Mouse (Mus musculus) MEL (cell line): ENCODE measurements at regions not wholly inside any gene's neighbourhood (a gene's known extent, or its start where the extent isn't known, plus 50 kb on each side); places are given as distances from the start of the nearest gene placed in this dataset.

Experiments used
- DNase-seq: peaks from one replicate; pipeline ENCODE4 v3.0.0; 2011; ENCODE audit warnings: low read depth, low spot score
- H3K27ac ChIP-seq: 2 replicates; pipeline ENCODE4 v1.5.1; 2012; ENCODE audit warnings: low read depth, mild to moderate bottlenecking, control low read depth, low read length, moderate library complexity; ENCODE audit not compliant: control insufficient read depth
- H3K27me3 ChIP-seq, 2 experiments: fragments of 150-350 bp in 1 of 2; sonication (generic) in 1 of 2; 2 replicates each; pipeline ENCODE4 v1.6.1; 2012; ENCODE audit warnings: low read length in 2 of 2, mild to moderate bottlenecking in 2 of 2, improper control_type of control experiment in 1 of 2, moderate library complexity in 1 of 2; ENCODE audit not compliant: insufficient read depth in 2 of 2, control insufficient read depth in 1 of 2
- H3K36me3 ChIP-seq, 2 experiments: 2 replicates each; pipeline ENCODE4 v1.6.1; 2012 to 2014; ENCODE audit warnings: low read length in 2 of 2, improper control_type of control experiment in 1 of 2, inconsistent platforms in 1 of 2, mild to moderate bottlenecking in 1 of 2; ENCODE audit not compliant: insufficient read depth in 2 of 2, control insufficient read depth in 1 of 2
- H3K4me1 ChIP-seq, 2 experiments: fragments of 150-350 bp in 1 of 2; sonication (generic) in 1 of 2; 2 replicates each; pipeline ENCODE4 v1.6.1; 2012; ENCODE audit warnings: low read length in 2 of 2, improper control_type of control experiment in 1 of 2, mild to moderate bottlenecking in 1 of 2; ENCODE audit not compliant: insufficient read depth in 2 of 2, control insufficient read depth in 1 of 2
- H3K4me3 ChIP-seq, 2 experiments: fragments of 150-350 bp in 1 of 2; sonication (generic) in 1 of 2; 2 replicates each; pipeline ENCODE4 v1.5.1; 2012; ENCODE audit warnings: low read depth in 2 of 2, low read length in 2 of 2, mild to moderate bottlenecking in 2 of 2, moderate library complexity in 2 of 2, control low read depth in 1 of 2, improper control_type of control experiment in 1 of 2; ENCODE audit not compliant: control insufficient read depth in 1 of 2, insufficient read depth in 1 of 2
- H3K79me2 ChIP-seq: 2 replicates; pipeline ENCODE4 v1.6.1; 2012; ENCODE audit warnings: mild to moderate bottlenecking, low read length, moderate library complexity; ENCODE audit not compliant: control insufficient read depth, poor library complexity, insufficient read depth
- H3K9ac ChIP-seq: 2 replicates; pipeline ENCODE4 v1.6.1; 2012; ENCODE audit warnings: low read depth, mild to moderate bottlenecking, control low read depth, low read length, moderate library complexity; ENCODE audit not compliant: control insufficient read depth, poor library complexity, severe bottlenecking
- H3K9me3 ChIP-seq: fragments of 150-350 bp; sonication (generic); replicated peaks from 2 replicates; pipeline ENCODE4 v1.6.1; 2012; ENCODE audit warnings: mild to moderate bottlenecking, low read length, improper control_type of control experiment, moderate library complexity; ENCODE audit not compliant: insufficient read depth
- BHLHE40 ChIP-seq: IDR thresholded peaks from 2 replicates; pipeline ENCODE4 v1.6.1; 2012; ENCODE audit warnings: low read depth, mild to moderate bottlenecking, inconsistent platforms, low read length, improper control_type of control experiment, borderline replicate concordance
- CHD1 ChIP-seq: IDR thresholded peaks from 2 replicates; pipeline ENCODE4 v1.6.1; 2012; ENCODE audit warnings: low read depth, mild to moderate bottlenecking, inconsistent platforms, low read length, improper control_type of control experiment
- CTCF ChIP-seq, 3 experiments: IDR thresholded peaks in 2 of 3; conservative IDR thresholded peaks in 1 of 3; 2 replicates each; pipeline ENCODE4 v1.5.1; 2011 to 2012; ENCODE audit warnings: low read length in 3 of 3, low read depth in 2 of 3, mild to moderate bottlenecking in 2 of 3, improper control_type of control experiment in 1 of 3, inconsistent platforms in 1 of 3, mixed read lengths in 1 of 3, moderate library complexity in 1 of 3; ENCODE audit not compliant: control insufficient read depth in 1 of 3, insufficient read depth in 1 of 3, poor library complexity in 1 of 3, severe bottlenecking in 1 of 3
- ELF1 ChIP-seq: IDR thresholded peaks from 2 replicates; pipeline ENCODE4 v1.6.1; 2014; ENCODE audit warnings: low read depth, mild to moderate bottlenecking, inconsistent platforms, low read length, improper control_type of control experiment, moderate library complexity
- GABPA ChIP-seq: IDR thresholded peaks from 2 replicates; pipeline ENCODE4 v1.6.1; 2012; ENCODE audit warnings: low read depth, mild to moderate bottlenecking, inconsistent platforms, low read length, improper control_type of control experiment, moderate library complexity
- KAT2A ChIP-seq: conservative IDR thresholded peaks from 2 replicates; pipeline ENCODE4 v1.6.1; 2012; ENCODE audit warnings: low read depth, low read length, improper control_type of control experiment, inconsistent platforms
- MAFK ChIP-seq: IDR thresholded peaks from 2 replicates; pipeline ENCODE4 v1.6.1; 2011; ENCODE audit warnings: low read depth, mild to moderate bottlenecking, low read length, improper control_type of control experiment, borderline replicate concordance
- MAX ChIP-seq: IDR thresholded peaks from 2 replicates; pipeline ENCODE4 v1.6.1; 2011; ENCODE audit warnings: low read length, improper control_type of control experiment
- MEF2A ChIP-seq: IDR thresholded peaks from 2 replicates; pipeline ENCODE4 v1.6.1; 2014; ENCODE audit warnings: low read depth, mild to moderate bottlenecking, inconsistent platforms, low read length, improper control_type of control experiment; ENCODE audit not compliant: poor library complexity, insufficient replicate concordance, severe bottlenecking; ENCODE audit errors: extremely low read depth
- MYC ChIP-seq: IDR thresholded peaks from 2 replicates; pipeline ENCODE4 v1.6.1; 2011; ENCODE audit warnings: low read depth, mild to moderate bottlenecking, low read length, improper control_type of control experiment, moderate library complexity
- NELFE ChIP-seq: IDR thresholded peaks from 2 replicates; pipeline ENCODE4 v1.6.1; 2011; ENCODE audit warnings: low read depth, low read length, improper control_type of control experiment
- NRF1 ChIP-seq: IDR thresholded peaks from 2 replicates; pipeline ENCODE4 v1.6.1; 2014; ENCODE audit warnings: low read depth, mild to moderate bottlenecking, inconsistent platforms, low read length, improper control_type of control experiment, moderate library complexity; ENCODE audit not compliant: poor library complexity, insufficient read depth, severe bottlenecking
- POLR2AphosphoS2 ChIP-seq: IDR thresholded peaks from 2 replicates; pipeline ENCODE4 v1.6.1; 2011; ENCODE audit warnings: low read length, improper control_type of control experiment
- POLR2AphosphoS5 ChIP-seq: IDR thresholded peaks from 2 replicates; pipeline ENCODE4 v1.6.1; 2012; ENCODE audit warnings: low read depth, borderline replicate concordance, mild to moderate bottlenecking, inconsistent platforms, low read length, moderate library complexity, mixed read lengths
- RAD21 ChIP-seq: IDR thresholded peaks from 2 replicates; pipeline ENCODE4 v1.6.1; 2011; ENCODE audit warnings: mild to moderate bottlenecking, low read depth, low read length, improper control_type of control experiment
- RCOR1 ChIP-seq: IDR thresholded peaks from 2 replicates; pipeline ENCODE4 v1.6.1; 2012; ENCODE audit warnings: low read depth, mild to moderate bottlenecking, inconsistent platforms, low read length, improper control_type of control experiment
- SIN3A ChIP-seq: IDR thresholded peaks from 2 replicates; pipeline ENCODE4 v1.6.1; 2012; ENCODE audit warnings: low read length, improper control_type of control experiment, inconsistent platforms
- UBTF ChIP-seq: IDR thresholded peaks from 2 replicates; pipeline ENCODE4 v1.6.1; 2012; ENCODE audit warnings: low read depth, mild to moderate bottlenecking, inconsistent platforms, low read length, improper control_type of control experiment, moderate library complexity, borderline replicate concordance; ENCODE audit not compliant: insufficient read depth
- USF1 ChIP-seq: IDR thresholded peaks from 2 replicates; pipeline ENCODE4 v1.6.1; 2014; ENCODE audit warnings: low read depth, mild to moderate bottlenecking, inconsistent platforms, low read length, improper control_type of control experiment, moderate library complexity
- ZC3H11A ChIP-seq: IDR thresholded peaks from 2 replicates; pipeline ENCODE4 v1.6.1; 2012; ENCODE audit warnings: low read depth, mild to moderate bottlenecking, inconsistent platforms, low read length, improper control_type of control experiment
- ZMIZ1 ChIP-seq: IDR thresholded peaks from 2 replicates; pipeline ENCODE4 v1.6.1; 2012; ENCODE audit warnings: low read depth, mild to moderate bottlenecking, inconsistent platforms, low read length, improper control_type of control experiment, moderate library complexity
- ZNF384 ChIP-seq: IDR thresholded peaks from 2 replicates; pipeline ENCODE4 v1.6.1; 2012; ENCODE audit warnings: low read depth, mild to moderate bottlenecking, inconsistent platforms, low read length, improper control_type of control experiment

DNA sequence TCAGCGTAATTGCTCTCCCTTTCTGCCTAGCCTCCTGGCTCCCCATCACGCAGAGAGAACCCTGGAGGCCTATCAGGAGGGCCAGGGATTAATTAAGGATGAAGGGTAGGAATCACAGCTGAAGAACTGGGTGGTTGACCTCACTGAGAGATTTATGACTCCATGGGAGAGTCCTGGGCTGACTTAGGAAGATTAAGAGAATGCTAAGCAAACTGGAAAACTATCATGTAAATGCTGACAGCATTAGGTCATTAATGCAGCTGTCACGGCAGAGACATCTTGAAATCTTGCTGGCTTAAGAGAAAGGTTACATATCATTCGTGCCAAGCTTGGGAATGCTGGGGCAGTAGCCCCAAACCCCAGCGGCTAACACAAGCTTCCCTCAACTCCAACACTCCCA lies 93.2 kb downstream of the Utp6 start:
- H3K9ac ChIP-seq, result no peak overlapping the region
- H3K4me1 ChIP-seq, result peaks cover 0 to 11% of the 10 kb centered on the region in 2 experiments; a peak in 2 of 4 replicates
- H3K79me2 ChIP-seq, result no peaks in the 10 kb centered on the region
- H3K9me3 ChIP-seq, result no peaks in the 10 kb centered on the region
- no peak overlapping the region for H3K4me3 ChIP-seq
- H3K36me3 ChIP-seq, result peaks cover 0 to 7% of the 10 kb centered on the region in 2 experiments; a peak in 2 of 4 replicates
- H3K27me3 ChIP-seq, result peaks cover 0 to 3% of the 10 kb centered on the region in 2 experiments; a peak in 2 of 4 replicates
- H3K27ac ChIP-seq, result no peak overlapping the region
- TF ChIP-seq RAD21, result no peak
- TF ChIP-seq MAFK, result no peak
- TF ChIP-seq RCOR1, result no peak
- no peak for TF ChIP-seq GABPA
- no peak for TF ChIP-seq ZMIZ1
- no peak for TF ChIP-seq CTCF (IDR thresholded peaks at IDR 0.05 in 2 of 3, conservative IDR thresholded peaks at IDR 0.05 in 1 of 3; ENCODE audit: control insufficient read depth in 1 of 3, insufficient read depth in 1 of 3, low read depth in 2 of 3, low read length in 3 of 3, poor library complexity in 1 of 3, severe bottlenecking in 1 of 3)
- DNase-seq, result no peak

DNA sequence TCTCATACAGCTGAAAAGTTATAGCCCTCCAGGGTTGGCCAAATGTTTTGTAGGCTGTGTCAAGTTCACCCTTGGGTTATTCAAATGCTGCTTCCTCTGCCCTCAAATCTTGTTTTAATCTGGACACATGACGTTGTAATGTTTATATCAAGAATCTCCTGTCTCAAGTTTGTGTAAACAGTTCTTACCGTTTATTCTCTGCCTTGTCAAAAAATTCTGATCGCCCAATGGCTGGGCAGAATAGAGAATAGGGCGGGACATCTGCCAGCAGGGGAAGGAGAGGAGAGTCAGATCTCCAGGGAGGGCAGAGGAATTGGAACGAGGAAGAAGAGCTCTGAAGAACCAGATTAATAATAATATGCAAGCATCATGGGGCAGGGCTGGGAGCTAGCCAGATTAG lies 97.4 kb downstream of the Utp6 start:
- no peak overlapping the region for H3K27ac ChIP-seq
- no peaks in the 10 kb centered on the region for H3K79me2 ChIP-seq
- no peaks in the 10 kb centered on the region for H3K9me3 ChIP-seq
- no peak overlapping the region for H3K9ac ChIP-seq
- H3K4me3 ChIP-seq, result no peak overlapping the region
- H3K27me3 ChIP-seq, result peaks cover 8 to 16% of the 10 kb centered on the region in 2 experiments
- H3K36me3 ChIP-seq, result peaks cover 0 to 1% of the 10 kb centered on the region in 2 experiments; a peak in 2 of 4 replicates
- DNase-seq, result no peak
- TF ChIP-seq MAX, result no peak
- TF ChIP-seq NRF1, result no peak
- TF ChIP-seq NELFE, result no peak
- no peak for TF ChIP-seq CHD1
- no peak for TF ChIP-seq GABPA
- no peak for TF ChIP-seq ELF1
- H3K4me1 ChIP-seq, result peaks cover 0 to 2% of the 10 kb centered on the region in 2 experiments; a peak in 2 of 4 replicates

DNA sequence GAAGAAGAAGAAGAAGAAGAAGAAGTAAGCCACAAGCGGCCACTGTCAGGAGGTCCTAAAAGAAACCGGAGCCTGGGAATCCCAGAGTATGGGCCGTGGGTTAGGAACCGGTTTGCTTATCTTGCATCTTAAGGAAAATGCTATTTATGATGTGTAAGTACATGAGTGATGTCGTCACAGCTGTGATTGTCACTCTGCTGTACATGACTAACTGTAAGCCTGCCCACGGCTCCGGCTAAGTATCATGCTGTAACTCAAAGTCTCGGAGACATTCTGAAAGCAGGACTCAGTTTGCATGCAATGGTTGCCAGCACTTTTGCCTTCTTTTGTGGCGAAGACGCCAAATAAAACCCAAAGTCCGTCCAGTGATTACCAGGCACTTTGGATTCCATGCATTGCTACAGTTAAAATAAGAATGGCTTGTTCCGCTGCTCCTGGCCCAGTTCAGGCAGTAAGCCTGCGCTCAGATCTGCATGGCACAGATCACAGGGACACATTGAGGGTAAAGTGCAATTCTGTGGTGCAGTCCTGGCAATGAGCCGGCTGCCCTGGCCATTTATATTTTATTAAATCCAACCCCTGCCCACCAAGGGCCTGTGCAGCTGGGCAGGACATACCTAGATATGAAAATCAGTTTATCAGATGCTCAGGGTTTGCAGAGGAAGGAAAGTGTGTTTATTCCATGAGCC lies 98.6 kb downstream of the Utp6 start:
- TF ChIP-seq MYC, result no peak
- TF ChIP-seq UBTF, result no peak
- no peak for TF ChIP-seq MAX
- no peak for TF ChIP-seq MEF2A
- TF ChIP-seq ZMIZ1, result no peak
- TF ChIP-seq NELFE, result no peak
- no peak for TF ChIP-seq KAT2A
- TF ChIP-seq SIN3A, result no peak
- TF ChIP-seq ELF1, result no peak
- no peak for TF ChIP-seq ZC3H11A
- no peak for TF ChIP-seq ZNF384
- TF ChIP-seq POLR2AphosphoS5, result no peak
- TF ChIP-seq POLR2AphosphoS2, result no peak
- TF ChIP-seq USF1, result no peak
- no peak for TF ChIP-seq BHLHE40
- no peak for DNase-seq
- Histone ChIP-seq H3K79me2 (no peaks in the 10 kb centered on the region), H3K4me1 (no peaks in the 10 kb centered on the region), H3K9me3 (no peaks in the 10 kb centered on the region), H3K27ac (no peak overlapping the region), H3K4me3 (no peak overlapping the region), H3K9ac (no peak overlapping the region), H3K27me3 (peaks cover 9 to 16% of the 10 kb centered on the region in 2 experiments), H3K36me3 (no peaks in the 10 kb centered on the region)
